Mouse (Mus musculus): ENCODE data around the gene Rpl9-ps6. TPM values are rescaled to one million over a fixed set of nuclear protein-coding genes. Genes with fewer than 3 reads are reported as not detected.
"Not testable (repeated sequence)": the region's sequence is repeated elsewhere in the genome, so short reads cannot be mapped to it uniquely, and the experiment has no call there.

The Rpl9-ps6 gene
- polyA plus RNA-seq, 1 experiment from 2014 or later, result 79.8 TPM

DNA sequence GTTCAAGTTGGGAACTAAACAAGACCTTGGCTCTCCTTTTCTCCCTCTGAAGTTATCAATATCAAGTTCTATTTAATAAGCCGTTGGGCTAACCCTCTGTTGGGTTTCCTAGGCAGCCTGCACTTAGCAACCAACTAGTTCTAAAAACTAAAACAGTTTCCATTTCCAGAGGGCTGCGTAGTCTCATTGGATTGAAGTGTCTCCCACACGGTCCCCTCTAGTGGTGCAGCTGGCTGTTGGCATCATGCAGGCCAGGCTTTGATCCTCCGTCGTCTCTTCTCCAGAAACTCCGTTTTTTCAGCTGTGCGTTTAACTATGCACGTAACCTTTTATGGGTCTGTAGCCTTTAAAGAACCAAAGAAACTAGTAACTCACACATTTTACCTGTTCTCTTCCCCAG lies 27.1 kb upstream of the Rpl9-ps6 start:
- WGBS, result 83% methylated on average over 8 of the region's 8 CpGs
- ATAC-seq (ENCODE audit: low read depth), result no peak

DNA sequence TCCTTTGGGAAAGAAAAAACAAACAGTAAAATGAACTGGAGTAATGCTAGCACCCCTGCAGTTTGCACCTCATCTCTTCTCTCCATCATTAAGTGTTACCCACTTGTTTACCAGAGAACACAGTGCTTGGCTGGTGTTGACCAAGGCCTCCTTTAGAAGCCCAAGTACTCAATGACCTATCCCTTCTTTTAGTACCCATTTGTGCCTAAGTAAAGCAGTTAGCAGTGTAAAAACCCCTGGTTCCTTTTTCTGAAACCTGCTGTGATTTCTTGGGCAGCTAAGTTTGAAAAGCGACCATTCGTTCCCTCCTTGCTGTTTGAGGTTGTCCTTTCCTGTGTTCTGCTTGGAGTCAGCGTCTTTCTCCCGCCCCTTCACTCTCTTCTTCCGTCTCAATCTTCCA lies 26.6 kb upstream of the Rpl9-ps6 start:
- no peak for ATAC-seq (ENCODE audit: low read depth)
- no peaks in the 10 kb centered on the region for H3K9me3 ChIP-seq
- WGBS, result 92% methylated on average over 5 of the region's 5 CpGs
- H3K4me3 ChIP-seq, result no peak overlapping the region
- peaks cover 49% of the 10 kb centered on the region for H3K36me3 ChIP-seq
- no peak overlapping the region for H3K27ac ChIP-seq (replicated peaks)
- no peaks in the 10 kb centered on the region for H3K27me3 ChIP-seq
- no peak overlapping the region for H3K4me2 ChIP-seq
- no peak overlapping the region for H3K9ac ChIP-seq
- H3K4me1 ChIP-seq (replicated peaks), result peaks cover 6% of the 10 kb centered on the region

More for the DNA sequence above, 27.1 kb upstream of the Rpl9-ps6 start:
- Histone ChIP-seq H3K9ac (no peak overlapping the region), H3K27ac (replicated peaks) (no peak overlapping the region), H3K4me1 (replicated peaks) (peaks cover 2% of the 10 kb centered on the region), H3K27me3 (no peaks in the 10 kb centered on the region), H3K4me2 (no peak overlapping the region), H3K36me3 (peaks cover 54% of the 10 kb centered on the region), H3K4me3 (no peak overlapping the region), H3K9me3 (no peaks in the 10 kb centered on the region)

DNA sequence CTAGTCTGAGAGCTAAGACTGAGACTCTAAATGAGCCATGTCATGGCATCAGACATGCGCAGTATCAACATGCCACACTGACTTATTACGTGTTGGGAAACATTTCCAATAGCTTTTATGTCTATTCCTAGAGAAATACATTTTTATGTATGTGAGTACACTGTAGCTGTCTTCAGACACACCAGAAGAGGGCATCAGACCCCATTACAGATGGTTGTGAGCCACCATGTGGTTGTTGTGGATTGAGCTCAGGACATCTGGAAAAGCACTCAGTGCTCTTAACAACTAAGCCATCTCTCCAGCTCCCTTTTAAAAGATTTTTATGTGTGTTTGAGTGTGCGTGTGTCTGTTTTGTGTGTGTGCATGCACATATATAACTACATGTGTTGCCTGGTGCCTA lies 26.0 kb upstream of the Rpl9-ps6 start:
- H3K4me3 ChIP-seq, result no peak overlapping the region
- H3K4me1 ChIP-seq (replicated peaks), result peaks cover 13% of the 10 kb centered on the region
- H3K9me3 ChIP-seq, result no peaks in the 10 kb centered on the region
- no peak overlapping the region for H3K27ac ChIP-seq (replicated peaks)
- H3K27me3 ChIP-seq, result no peaks in the 10 kb centered on the region
- ATAC-seq (ENCODE audit: low read depth), result no peak
- no peak overlapping the region for H3K9ac ChIP-seq
- no peak overlapping the region for H3K4me2 ChIP-seq
- H3K36me3 ChIP-seq, result peaks cover 43% of the 10 kb centered on the region
- WGBS, result 92% methylated on average over 3 of the region's 3 CpGs

DNA sequence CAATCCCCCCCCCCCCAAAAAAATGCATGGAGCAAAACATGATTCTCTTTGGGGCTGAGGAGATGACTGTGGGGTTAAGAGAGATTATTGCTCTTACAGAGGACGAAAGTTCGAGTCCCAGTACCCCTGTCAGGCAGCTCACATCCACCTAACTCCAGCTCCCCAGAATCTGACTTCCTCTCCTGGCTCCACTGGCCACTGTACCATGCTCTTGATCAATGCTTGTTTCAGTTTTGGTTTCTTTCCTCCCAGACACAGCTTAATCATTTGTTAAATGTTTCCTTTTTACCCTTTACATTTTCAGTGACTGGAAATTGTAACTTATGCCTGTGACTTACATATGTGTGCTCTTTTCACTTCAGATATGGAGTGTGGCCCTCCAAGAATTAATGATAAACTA lies 24.6 kb upstream of the Rpl9-ps6 start:
- no peak overlapping the region for H3K4me3 ChIP-seq
- H3K36me3 ChIP-seq, result peaks cover 41% of the 10 kb centered on the region
- no peaks in the 10 kb centered on the region for H3K27me3 ChIP-seq
- WGBS, result 100% methylated on average over 2 of the region's 2 CpGs
- H3K4me2 ChIP-seq, result no peak overlapping the region
- peaks cover 23% of the 10 kb centered on the region for H3K4me1 ChIP-seq (replicated peaks)
- H3K9me3 ChIP-seq, result no peaks in the 10 kb centered on the region
- H3K9ac ChIP-seq, result no peak overlapping the region
- no peak overlapping the region for H3K27ac ChIP-seq (replicated peaks)
- ATAC-seq (ENCODE audit: low read depth), result no peak

DNA sequence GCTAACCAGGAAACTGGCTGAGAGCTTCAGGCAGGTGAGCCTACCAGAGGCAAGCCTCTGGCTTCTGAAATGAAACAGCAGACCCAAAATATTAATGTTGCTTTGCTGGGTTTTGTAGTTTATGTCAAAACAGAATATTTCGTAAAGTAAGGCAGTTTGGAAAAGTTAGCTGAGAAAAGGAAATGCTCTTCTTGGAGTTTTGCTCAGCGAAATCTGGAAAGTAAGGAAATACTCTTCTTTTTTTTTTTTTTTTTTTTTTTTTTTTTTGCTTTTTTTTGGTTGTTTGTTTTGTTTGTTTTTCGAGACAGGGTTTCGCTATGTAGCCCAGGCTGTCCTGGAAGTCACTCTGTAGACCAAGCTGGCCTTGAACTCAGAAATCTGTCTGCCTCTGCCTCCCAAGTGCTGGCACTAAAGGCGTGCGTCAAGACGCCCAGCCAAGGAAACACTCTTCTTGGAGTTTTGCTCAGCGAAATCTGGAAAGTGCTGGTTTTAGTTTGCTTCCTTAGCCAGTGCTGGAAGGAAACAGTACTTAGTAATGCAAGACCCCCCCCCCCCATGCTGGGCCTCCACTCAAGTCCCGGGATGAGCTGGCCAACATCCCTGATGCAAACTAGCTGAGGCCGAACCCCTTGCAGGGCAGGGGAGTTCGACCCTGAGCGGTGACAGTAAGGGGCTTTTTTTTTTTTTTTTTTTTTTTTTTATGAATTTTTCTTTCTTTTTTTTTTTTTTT lies 23.0 kb upstream of the Rpl9-ps6 start:
- Histone ChIP-seq H3K9ac (no peak overlapping the region), H3K27ac (replicated peaks) (no peak overlapping the region)

DNA sequence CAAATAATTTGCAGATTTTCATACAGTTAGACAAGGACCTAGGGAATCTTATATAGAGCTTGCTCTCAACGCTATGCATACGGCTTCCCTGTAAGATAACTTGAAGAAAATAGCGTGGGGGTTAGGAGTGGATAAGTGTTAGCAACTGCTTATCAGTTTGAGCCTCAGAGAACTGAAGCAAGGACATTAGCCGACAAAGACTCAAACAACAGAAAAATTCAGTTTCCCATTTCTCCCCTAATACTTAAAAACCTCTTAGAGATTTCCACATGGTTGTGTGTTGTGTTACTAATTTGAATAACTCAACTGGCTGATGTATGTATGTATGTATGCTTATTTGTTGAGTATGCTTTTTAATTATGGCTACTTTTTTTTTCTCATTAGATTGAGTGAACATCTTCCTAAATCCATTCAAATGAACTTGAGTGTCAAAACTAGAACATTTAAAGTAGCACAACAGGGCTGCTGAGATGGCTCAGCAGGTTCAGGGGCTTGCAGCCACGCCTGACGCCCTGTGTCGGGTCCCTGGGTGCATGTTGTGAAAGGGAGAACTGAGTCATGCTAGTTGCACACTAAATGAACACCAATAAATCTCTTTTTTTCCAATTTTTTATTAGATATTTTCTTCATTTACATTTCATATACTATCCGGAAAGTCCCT lies 21.3 kb upstream of the Rpl9-ps6 start:
- peak overlapping the region; percentile 87 for H3K9ac ChIP-seq
- no peaks in the 10 kb centered on the region for H3K9me3 ChIP-seq
- ATAC-seq (ENCODE audit: low read depth), result no peak
- no peak overlapping the region for H3K27ac ChIP-seq (replicated peaks)
- H3K36me3 ChIP-seq, result peaks cover 10% of the 10 kb centered on the region
- WGBS, result 88% methylated on average over 8 of the region's 8 CpGs
- H3K4me2 ChIP-seq, result peak overlapping the region; percentile 81
- peaks cover 30% of the 10 kb centered on the region for H3K4me1 ChIP-seq (replicated peaks)
- no peaks in the 10 kb centered on the region for H3K27me3 ChIP-seq
- H3K4me3 ChIP-seq, result peak overlapping the region; percentile 82

More for the DNA sequence above, 23.0 kb upstream of the Rpl9-ps6 start:
- H3K36me3 ChIP-seq, result peaks cover 25% of the 10 kb centered on the region
- WGBS, result 86% methylated on average over 12 of the region's 12 CpGs
- no peaks in the 10 kb centered on the region for H3K9me3 ChIP-seq
- H3K27me3 ChIP-seq, result no peaks in the 10 kb centered on the region
- H3K4me2 ChIP-seq, result no peak overlapping the region
- H3K4me3 ChIP-seq, result no peak overlapping the region
- H3K4me1 ChIP-seq (replicated peaks), result peaks cover 30% of the 10 kb centered on the region
- no peak for ATAC-seq (ENCODE audit: low read depth)

DNA sequence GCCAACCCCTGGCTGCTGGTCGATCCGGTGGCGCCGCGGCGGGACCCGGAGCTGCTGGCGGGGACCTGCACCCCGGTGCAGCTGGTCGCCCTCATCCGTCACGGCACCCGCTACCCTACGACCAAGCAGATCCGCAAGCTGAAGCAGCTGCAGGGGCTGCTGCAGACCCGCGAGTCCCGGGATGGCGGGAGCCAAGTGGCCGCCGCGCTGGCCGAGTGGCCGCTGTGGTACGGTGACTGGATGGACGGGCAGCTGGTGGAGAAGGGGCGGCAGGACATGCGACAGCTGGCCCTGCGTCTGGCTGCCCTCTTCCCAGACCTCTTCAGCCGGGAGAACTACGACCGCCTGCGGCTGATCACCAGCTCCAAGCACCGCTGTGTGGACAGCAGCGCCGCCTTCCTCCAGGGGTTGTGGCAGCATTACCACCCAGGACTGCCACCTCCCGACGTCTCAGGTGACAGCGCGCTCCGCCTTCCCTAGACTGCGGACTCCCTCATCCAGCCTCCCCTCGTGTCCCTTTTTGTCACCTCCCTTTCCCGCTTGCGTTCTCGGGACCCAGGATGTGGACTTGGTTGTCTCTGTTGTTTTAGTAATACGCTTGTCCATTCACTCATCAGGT lies 19.8 kb upstream of the Rpl9-ps6 start:
- whole genome bisulfite sequencing, result under 1% methylated on average over 47 of the region's 47 CpGs
- Histone ChIP-seq H3K4me1 (replicated peaks) (peaks cover 30% of the 10 kb centered on the region), H3K4me3 (peak overlapping the region; percentile 82), H3K9ac (peak overlapping the region; percentile 87), H3K4me2 (peak overlapping the region; percentile 81), H3K27ac (replicated peaks) (peak overlapping the region; percentile 91)
- H3K9me3 ChIP-seq, H3K36me3 ChIP-seq, H3K27me3 ChIP-seq: not testable (repeated sequence)
- peak; percentile 92 for ATAC-seq (ENCODE audit: low read depth)

DNA sequence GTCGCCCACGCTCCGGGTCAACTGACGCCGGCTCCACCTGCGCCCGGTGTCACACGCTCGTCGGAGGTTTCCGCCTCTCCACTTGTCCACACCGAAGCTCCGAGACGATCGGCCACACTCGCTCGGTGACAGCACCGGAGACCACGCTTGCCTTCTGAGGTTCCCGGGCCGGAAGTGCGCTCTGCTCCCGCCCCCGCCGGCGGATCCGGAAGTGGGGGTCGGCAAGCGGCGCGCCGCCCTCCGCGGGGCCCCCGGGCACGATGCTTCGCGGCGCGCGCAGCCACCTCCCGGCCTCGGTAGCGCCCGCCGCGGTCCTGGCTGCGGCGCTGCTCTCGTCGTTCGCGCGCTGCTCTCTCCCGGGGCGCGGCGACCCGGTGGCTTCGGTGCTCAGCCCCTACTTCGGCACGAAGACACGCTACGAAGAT lies 19.3 kb upstream of the Rpl9-ps6 start, which contains the start of gene Minpp1:
Minpp1 (plus strand) TSS at position 89 of the 425 bp plus-strand sequence.
- H3K4me3 ChIP-seq, result peak within 1 kb of the TSS; percentile 82
- no peaks in the 10 kb centered on the region for H3K36me3 ChIP-seq
- peak within 1 kb of the TSS; percentile 81 for H3K4me2 ChIP-seq
- under 1% methylated on average over 64 of the region's 64 CpGs for WGBS
- no peaks in the 10 kb centered on the region for H3K9me3 ChIP-seq
- no peaks in the 10 kb centered on the region for H3K27me3 ChIP-seq
- H3K4me1 ChIP-seq (replicated peaks), result peaks cover 30% of the 10 kb centered on the region
- peak within 1 kb of the TSS; percentile 91 for H3K27ac ChIP-seq (replicated peaks)
- ATAC-seq (ENCODE audit: low read depth), result peak; percentile 97
- peak within 1 kb of the TSS; percentile 87 for H3K9ac ChIP-seq

DNA sequence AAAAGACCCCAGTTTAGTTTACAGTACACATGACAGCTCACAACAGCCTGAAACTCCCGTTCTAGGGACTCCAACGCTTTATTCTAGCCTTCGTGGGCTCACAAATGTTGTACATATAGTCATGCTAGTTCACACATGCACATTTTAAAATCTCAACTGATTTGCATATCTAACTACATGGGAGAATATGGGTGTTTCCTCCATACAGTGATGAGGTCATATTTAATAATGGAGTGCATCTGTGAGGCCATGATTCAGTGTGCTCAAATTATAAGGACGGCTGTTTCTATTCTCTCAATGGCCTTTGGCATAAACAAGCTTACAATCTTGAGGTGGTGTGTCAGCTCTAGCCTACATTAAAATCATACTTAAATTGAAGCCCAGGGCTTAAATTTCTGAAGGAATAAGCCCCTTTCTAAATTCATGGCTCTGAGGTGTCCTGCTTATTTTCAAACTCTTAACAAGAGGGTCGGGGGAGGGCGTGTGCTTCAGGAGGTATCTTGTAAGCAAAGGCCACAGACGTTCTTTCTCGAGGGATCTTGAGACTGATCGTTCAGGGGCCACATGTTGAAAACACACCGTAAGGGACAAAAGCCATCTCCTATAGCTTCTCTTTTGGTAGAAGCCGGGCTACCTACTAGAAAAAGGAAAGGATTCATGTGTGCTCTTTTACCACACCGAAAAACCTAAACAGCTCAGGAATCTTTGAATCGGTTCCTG lies 18.7 kb upstream of the Rpl9-ps6 start:
- H3K9ac ChIP-seq, result peak overlapping the region; percentile 87
- H3K27me3 ChIP-seq, result no peaks in the 10 kb centered on the region
- H3K4me1 ChIP-seq (replicated peaks), result peaks cover 30% of the 10 kb centered on the region
- 18% methylated on average over 13 of the region's 13 CpGs for WGBS
- no peaks in the 10 kb centered on the region for H3K36me3 ChIP-seq
- peak overlapping the region; percentile 82 for H3K4me3 ChIP-seq
- no peaks in the 10 kb centered on the region for H3K9me3 ChIP-seq
- ATAC-seq (ENCODE audit: low read depth), result no peak; the same call in 1 of the 2 replicates
- peak overlapping the region; percentile 81 for H3K4me2 ChIP-seq
- peak overlapping the region; percentile 91 for H3K27ac ChIP-seq (replicated peaks)

DNA sequence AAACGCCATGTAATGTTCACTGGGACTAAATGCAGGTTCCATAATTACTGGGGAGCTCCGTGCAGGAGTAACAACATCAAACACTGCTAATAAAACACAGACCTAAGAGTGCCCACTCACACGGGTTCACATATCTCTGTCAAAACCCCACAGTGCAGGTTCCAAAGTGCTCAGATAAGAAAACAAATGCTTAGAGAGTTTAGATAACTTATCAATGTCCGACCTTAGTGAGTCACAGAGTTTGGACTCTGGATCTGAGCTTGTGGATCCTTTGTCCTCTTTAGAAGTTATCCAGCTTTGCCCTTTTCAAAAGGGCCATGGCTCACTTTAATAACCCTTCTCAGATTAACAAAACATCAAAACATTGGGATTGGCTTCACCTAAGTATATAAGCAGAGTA lies 15.1 kb upstream of the Rpl9-ps6 start:
- Histone ChIP-seq H3K9ac (no peak overlapping the region), H3K4me3 (no peak overlapping the region), H3K4me2 (no peak overlapping the region), H3K27ac (replicated peaks) (no peak overlapping the region), H3K9me3 (no peaks in the 10 kb centered on the region), H3K36me3 (no peaks in the 10 kb centered on the region), H3K4me1 (replicated peaks) (peaks cover 9% of the 10 kb centered on the region), H3K27me3 (no peaks in the 10 kb centered on the region)
- 85% methylated on average over 4 of the region's 4 CpGs for WGBS
- no peak for ATAC-seq (ENCODE audit: low read depth)

DNA sequence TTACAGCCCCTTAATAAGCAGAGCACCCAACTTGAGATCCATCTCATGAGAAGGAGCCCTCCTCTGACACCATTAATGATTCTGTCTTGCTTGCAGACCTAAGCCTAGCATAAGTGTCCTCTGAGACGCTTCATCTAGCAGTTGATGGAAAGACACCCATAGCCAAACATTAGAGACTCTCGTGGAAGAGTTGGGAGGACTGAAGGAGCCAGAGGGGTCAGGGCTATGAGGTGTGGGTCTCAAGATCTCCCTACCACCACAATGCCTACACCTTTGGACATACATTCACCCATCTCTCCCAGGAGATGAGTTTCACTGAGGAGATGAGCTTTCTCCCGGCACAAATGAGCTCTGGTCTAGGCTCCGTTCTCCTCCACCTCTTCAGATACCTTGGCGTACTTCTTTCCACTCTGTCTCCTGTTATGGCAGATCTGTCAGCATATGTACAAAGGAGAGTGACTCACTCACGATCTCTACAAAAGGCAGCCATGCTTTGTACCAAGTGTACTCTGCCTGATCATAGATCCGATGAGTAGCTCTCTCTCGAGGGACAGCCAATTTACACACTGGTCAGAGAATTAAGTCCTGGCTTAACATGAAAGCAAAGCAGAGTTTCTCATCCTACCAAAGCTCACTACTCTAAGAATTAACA lies 14.5 kb upstream of the Rpl9-ps6 start:
- peaks cover 7% of the 10 kb centered on the region for H3K4me1 ChIP-seq (replicated peaks)
- H3K27ac ChIP-seq (replicated peaks), result no peak overlapping the region
- no peak overlapping the region for H3K9ac ChIP-seq
- no peak overlapping the region for H3K4me3 ChIP-seq
- no peak overlapping the region for H3K4me2 ChIP-seq
- no peaks in the 10 kb centered on the region for H3K27me3 ChIP-seq
- no peaks in the 10 kb centered on the region for H3K9me3 ChIP-seq
- 88% methylated on average over 8 of the region's 8 CpGs for WGBS
- H3K36me3 ChIP-seq, result no peaks in the 10 kb centered on the region
- no peak for ATAC-seq (ENCODE audit: low read depth)
